Mouse (Mus musculus) embryonic facial prominence, embryonic 11.5 days (tissue): ENCODE measurements around the gene Slc7a1. TPM values are rescaled to one million over a fixed set of nuclear protein-coding genes. Genes with fewer than 3 reads are reported as not detected.

Experiments
- ATAC-seq: fragments of 200-750 bp; cut with Nextera tagmentation; replicated peaks from 2 replicates; pipeline ENCODE4 v1.8.0; 2017; ENCODE audit warnings: low read depth; ENCODE audit not compliant: insufficient number of reproducible peaks, low FRiP score, low TSS enrichment
- DNase-seq: peaks from one replicate; pipeline ENCODE4 v3.0.0-alpha.2; 2015; ENCODE audit warnings: low spot score
- H3K27ac ChIP-seq: fragments of 300-500 bp; sonication (generic); replicated peaks from 2 replicates; pipeline ENCODE4 v1.5.1; 2014; ENCODE audit warnings: mild to moderate bottlenecking, low read depth, low read length, control low read depth
- H3K27me3 ChIP-seq: fragments of 300-500 bp; sonication (generic); 2 replicates; pipeline ENCODE4 v1.6.1; 2014; ENCODE audit warnings: mild to moderate bottlenecking, low read length, moderate library complexity, mixed read lengths; ENCODE audit not compliant: control insufficient read depth, insufficient read depth
- H3K36me3 ChIP-seq: fragments of 300-500 bp; sonication (generic); replicated peaks from 2 replicates; pipeline ENCODE4 v1.6.1; 2014; ENCODE audit warnings: low read depth, mild to moderate bottlenecking, low read length, moderate library complexity, mixed read lengths; ENCODE audit not compliant: control insufficient read depth, insufficient read depth
- H3K4me1 ChIP-seq: fragments of 300-500 bp; sonication (generic); 2 replicates; pipeline ENCODE4 v1.6.1; 2014; ENCODE audit warnings: low read length, mixed read lengths; ENCODE audit not compliant: control insufficient read depth, insufficient read depth
- H3K4me2 ChIP-seq: fragments of 300-500 bp; sonication (generic); 2 replicates; pipeline ENCODE4 v1.6.1; 2014; ENCODE audit warnings: low read depth, mild to moderate bottlenecking, control low read depth, low read length, moderate library complexity
- H3K4me3 ChIP-seq: fragments of 300-500 bp; sonication (generic); 2 replicates; pipeline ENCODE4 v1.5.1; 2014; ENCODE audit warnings: low read depth, low read length, control low read depth
- H3K9ac ChIP-seq: fragments of 300-500 bp; sonication (generic); replicated peaks from 2 replicates; pipeline ENCODE4 v1.6.1; 2014; ENCODE audit warnings: mild to moderate bottlenecking, control low read depth, low read length
- H3K9me3 ChIP-seq: fragments of 300-500 bp; sonication (generic); replicated peaks from 2 replicates; pipeline ENCODE4 v1.6.1; 2016; ENCODE audit warnings: mild to moderate bottlenecking, low read length, inconsistent platforms, mixed read lengths; ENCODE audit not compliant: control insufficient read depth
- WGBS: fragments of 180-500 bp; shearing (Covaris S2); extraction: QIAGEN DNeasy Blood & Tissue Kit; methylation state at CpG from one replicate; pipeline ENCODE4 v1.1.7; 2014; 5-methylcytosine and 5-hydroxymethylcytosine counted together
- polyA plus RNA-seq: library from polyadenylated mRNA; unstranded; fragments of >200 nt; fragmentation: Nextera tagmentation; extraction: Ambion mirVana; gene quantifications from 2 replicates; pipeline ENCODE4 v1.2.1, GENCODE M21; 2014

Slc7a1 gene
- 10.9 and 13.9 TPM in 2 replicates for polyA plus RNA-seq

GRCm38 (mm10) chr5:148399660-148400443 lies at the start of gene Slc7a1:
Gene Slc7a1, minus strand, starts transcription at chr5:148399904.
- Histone ChIP-seq H3K4me1 (no peaks in the 10 kb centered on the region), H3K9me3 (no peaks in the 10 kb centered on the region), H3K4me3 (peak within 1 kb of the TSS; percentile 73), H3K4me2 (peak within 1 kb of the TSS; percentile 100), H3K27me3 (no peaks in the 10 kb centered on the region), H3K9ac (peak within 1 kb of the TSS; percentile 67), H3K27ac (no peak within 1 kb of the TSS), H3K36me3 (no peaks in the 10 kb centered on the region)
- ATAC-seq (peak; percentile 83), DNase-seq (peak; percentile 86)
- 3% methylated on average over 50 of the region's 52 CpGs for WGBS

DNA sequence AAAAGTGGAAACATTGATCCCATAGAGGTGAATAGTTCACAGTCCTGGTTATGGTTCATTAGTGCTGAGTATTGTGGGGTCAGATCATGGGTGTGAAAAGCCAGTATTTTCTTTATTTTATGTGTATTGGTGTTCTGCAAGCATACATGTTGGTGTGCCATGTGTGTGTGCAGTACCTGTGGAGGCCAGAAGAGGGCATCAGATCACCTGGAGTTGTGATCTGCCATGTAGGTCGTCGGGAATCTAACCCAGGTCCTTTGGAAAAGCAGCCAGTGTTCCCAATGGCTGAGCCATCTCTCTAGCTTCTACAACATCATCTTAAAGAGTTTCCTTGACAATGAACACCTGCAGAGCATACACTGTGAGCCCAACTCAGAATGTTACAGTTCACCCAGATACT lies 45.3 kb upstream of the Slc7a1 start:
- Histone ChIP-seq H3K9ac (no peak overlapping the region), H3K4me2 (no peak overlapping the region), H3K27me3 (no peaks in the 10 kb centered on the region), H3K4me1 (no peaks in the 10 kb centered on the region), H3K9me3 (no peaks in the 10 kb centered on the region), H3K36me3 (no peaks in the 10 kb centered on the region), H3K27ac (no peak overlapping the region), H3K4me3 (no peak overlapping the region)
- DNase-seq (no peak), ATAC-seq (no peak)
- 77% methylated on average over 2 of the region's 2 CpGs for WGBS

- DNase-seq (no peak), ATAC-seq (no peak)
Observed at GRCm38 (mm10) chr5:148443734-148444133, 44.0 kb upstream of the Slc7a1 start.

DNA sequence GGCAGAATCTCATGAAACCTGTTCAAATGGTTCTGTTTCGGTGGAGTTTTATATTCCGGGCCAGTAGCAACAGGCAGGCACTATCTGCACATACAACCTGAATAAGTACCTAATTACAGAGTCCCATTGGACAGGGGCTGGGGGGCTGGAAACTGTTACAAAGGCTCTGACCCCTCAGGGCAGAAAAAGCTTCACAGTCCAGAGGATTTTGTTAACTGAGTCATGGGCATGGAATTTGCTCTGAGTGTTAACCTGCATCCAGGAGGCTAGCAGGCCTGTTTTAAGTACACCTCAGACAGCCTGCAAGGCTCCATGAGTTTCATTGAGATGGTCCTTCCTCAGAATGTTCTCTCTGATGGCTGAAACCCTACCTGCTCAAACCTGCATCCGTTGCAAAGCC lies 36.0 kb upstream of the Slc7a1 start:
- WGBS: 66% methylated on average over 3 of the region's 3 CpGs
- no peak for ATAC-seq
- H3K9me3 ChIP-seq: no peaks in the 10 kb centered on the region
- DNase-seq: no peak
- no peak overlapping the region for H3K4me2 ChIP-seq
- no peaks in the 10 kb centered on the region for H3K36me3 ChIP-seq
- H3K9ac ChIP-seq: no peak overlapping the region
- no peaks in the 10 kb centered on the region for H3K4me1 ChIP-seq
- no peaks in the 10 kb centered on the region for H3K27me3 ChIP-seq
- H3K4me3 ChIP-seq: no peak overlapping the region
- no peak overlapping the region for H3K27ac ChIP-seq

More at GRCm38 (mm10) chr5:148443734-148444133, 44.0 kb upstream of the Slc7a1 start:
- no peaks in the 10 kb centered on the region for H3K4me1 ChIP-seq
- H3K27me3 ChIP-seq: no peaks in the 10 kb centered on the region
- 74% methylated on average over 5 of the region's 5 CpGs for WGBS
- no peaks in the 10 kb centered on the region for H3K36me3 ChIP-seq
- no peak overlapping the region for H3K9ac ChIP-seq
- H3K4me3 ChIP-seq: no peak overlapping the region
- no peak overlapping the region for H3K4me2 ChIP-seq
- no peaks in the 10 kb centered on the region for H3K9me3 ChIP-seq
- no peak overlapping the region for H3K27ac ChIP-seq

DNA sequence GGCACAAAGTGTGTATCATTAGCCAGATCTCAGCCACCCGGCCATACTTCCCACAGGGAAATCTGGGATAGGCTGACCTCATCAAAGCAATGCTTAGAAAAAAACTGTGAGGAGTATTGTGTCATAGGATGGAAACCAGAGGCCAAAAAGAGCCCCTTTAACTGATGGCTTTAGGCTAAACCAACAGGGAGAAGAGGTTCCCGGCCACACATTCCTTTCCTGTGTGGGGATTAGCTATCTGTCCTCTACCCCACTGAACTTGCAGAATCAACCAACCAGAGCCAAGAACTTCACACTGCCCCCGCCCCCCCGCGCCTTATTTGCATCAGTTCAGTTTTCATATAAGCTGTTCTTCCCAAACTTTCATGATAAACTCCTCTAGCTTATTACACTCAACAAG lies 32.4 kb upstream of the Slc7a1 start:
- Histone ChIP-seq H3K9ac (no peak overlapping the region), H3K36me3 (no peaks in the 10 kb centered on the region), H3K4me3 (no peak overlapping the region), H3K4me2 (no peak overlapping the region), H3K27me3 (no peaks in the 10 kb centered on the region), H3K9me3 (no peaks in the 10 kb centered on the region), H3K4me1 (no peaks in the 10 kb centered on the region), H3K27ac (no peak overlapping the region)
- no peak for ATAC-seq
- whole genome bisulfite sequencing: 76% methylated on average over 5 of the region's 5 CpGs
- DNase-seq: no peak

GRCm38 (mm10) chr5:148428846-148429245 lies 29.1 kb upstream of the Slc7a1 start:
- H3K9me3 ChIP-seq: no peaks in the 10 kb centered on the region
- DNase-seq (no peak), ATAC-seq (no peak)
- no peak overlapping the region for H3K4me3 ChIP-seq
- 70% methylated on average over 4 of the region's 4 CpGs for WGBS
- H3K27me3 ChIP-seq: no peaks in the 10 kb centered on the region
- no peak overlapping the region for H3K9ac ChIP-seq
- no peaks in the 10 kb centered on the region for H3K4me1 ChIP-seq
- H3K36me3 ChIP-seq: no peaks in the 10 kb centered on the region
- H3K27ac ChIP-seq: no peak overlapping the region
- H3K4me2 ChIP-seq: no peak overlapping the region

- no peaks in the 10 kb centered on the region for H3K36me3 ChIP-seq
- 88% methylated on average over 6 of the region's 6 CpGs for WGBS
- DNase-seq (no peak), ATAC-seq (no peak)
- no peaks in the 10 kb centered on the region for H3K27me3 ChIP-seq
- no peaks in the 10 kb centered on the region for H3K9me3 ChIP-seq
- no peak overlapping the region for H3K9ac ChIP-seq
- H3K4me1 ChIP-seq: no peaks in the 10 kb centered on the region
- no peak overlapping the region for H3K27ac ChIP-seq
- H3K4me3 ChIP-seq: no peak overlapping the region
- H3K4me2 ChIP-seq: no peak overlapping the region
Observed at GRCm38 (mm10) chr5:148425136-148425535, 25.4 kb upstream of the Slc7a1 start.

GRCm38 (mm10) chr5:148421326-148421725 lies 21.6 kb upstream of the Slc7a1 start:
- Histone ChIP-seq H3K9me3 (no peaks in the 10 kb centered on the region), H3K4me1 (no peaks in the 10 kb centered on the region), H3K27ac (no peak overlapping the region), H3K36me3 (no peaks in the 10 kb centered on the region), H3K4me2 (no peak overlapping the region), H3K4me3 (no peak overlapping the region), H3K9ac (no peak overlapping the region), H3K27me3 (no peaks in the 10 kb centered on the region)
- DNase-seq (no peak), ATAC-seq (no peak)
- 49% methylated on average over 2 of the region's 2 CpGs for WGBS
